Mouse (Mus musculus) left cerebral cortex, postnatal 25 days (tissue): Measurements from ENCODE around the gene Scube2. TPM values are rescaled to one million over a fixed set of nuclear protein-coding genes. Genes with fewer than 3 reads are reported as not detected.

Experiments used
- DNase-seq, 2 experiments: peaks; one replicate each; pipeline ENCODE4 v3.0.0; 2022; ENCODE audit warnings: low spot score in 2 of 2, mixed read lengths in 1 of 2
- intact Hi-C: fragments of 180-260 bp; cut with DNase I; formaldehyde crosslinking; loops from one replicate; pipeline ENCODE4 v1.15.1; 2025
- total RNA-seq, 2 experiments: library from RNA; stranded (reverse); gene quantifications; 2 replicates each; pipeline ENCODE4 v1.2.3; 2021

The Scube2 gene
- total RNA-seq, 2 experiments from 2014 or later, result 0.80 to 0.92 TPM

GRCm38 (mm10) chr7:109754034-109754433 lies 111.4 kb downstream of the Scube2 start:
- DNase-seq, result no peak
- intact Hi-C loops, result no loop called here

- intact Hi-C loops, result no loop called here
- peak; percentile 83 to 89 for DNase-seq
Observed at GRCm38 (mm10) chr7:109752008-109752925, 113.2 kb downstream of the Scube2 start, which contains the start of gene Tmem9b. TSS of gene Tmem9b (minus strand) at chr7:109752875.

- intact Hi-C loops, result no loop called here
- no peak for DNase-seq
Observed at GRCm38 (mm10) chr7:109751427-109752007, 114.0 kb downstream of the Scube2 start.

Other genes with a start within 250 kb of the Scube2 start
- gene St5, start 162.1 kb downstream of the Scube2 start, total RNA-seq, result 10 to 100 TPM; 14.1 to 15.1 TPM
- gene Akip1, start 162.0 kb downstream of the Scube2 start, total RNA-seq, result 1 to 10 TPM; 3.8 to 6.0 TPM
- gene BC051019, start 141.8 kb downstream of the Scube2 start, total RNA-seq, result not detected
- not detected for gene Ascl3, start 134.0 kb downstream of the Scube2 start, total RNA-seq
- gene Tmem9b, start 112.8 kb downstream of the Scube2 start, total RNA-seq, result 10 to 100 TPM; 91.0 to 95.4 TPM
- 10 to 100 TPM; 86.8 to 90.9 TPM for gene Nrip3, start 83.7 kb downstream of the Scube2 start, total RNA-seq
- gene Dennd5a, start 94.8 kb upstream of the Scube2 start, total RNA-seq, result 100 to 1,000 TPM; 220 to 237 TPM
- 10 to 100 TPM; 53.1 to 55.4 TPM for gene Tmem41b, start 121.2 kb upstream of the Scube2 start, total RNA-seq
- 100 to 1,000 TPM in 1 of 2 experiments, 10 to 100 TPM in 1; 98.0 to 101 TPM for gene Ipo7, start 152.6 kb upstream of the Scube2 start, total RNA-seq
- gene Zfp143, start 195.5 kb upstream of the Scube2 start, total RNA-seq, result 10 to 100 TPM; 12.6 to 13.6 TPM